Mouse (Mus musculus) CH12.LX (cell line): ENCODE measurements around the gene Gm19684. TPM values are rescaled to one million over a fixed set of nuclear protein-coding genes. Genes with fewer than 3 reads are reported as not detected.
"Not testable (repeated sequence)": the region's sequence is repeated elsewhere in the genome, so short reads cannot be mapped to it uniquely, and the experiment has no call there.

Experiments used
- DNase-seq: peaks from one replicate; pipeline ENCODE4 v3.0.0-alpha.2; 2013; ENCODE audit errors: extremely low read depth
- H3K27ac ChIP-seq: 2 replicates; pipeline ENCODE4 v1.5.1; 2012; ENCODE audit warnings: low read depth, mild to moderate bottlenecking, control low read depth, moderate library complexity; ENCODE audit not compliant: insufficient read depth
- H3K27me3 ChIP-seq: replicated peaks from 2 replicates; pipeline ENCODE3; 2012; ENCODE audit warnings: inconsistent platforms
- H3K36me3 ChIP-seq, 2 experiments: replicated peaks in 1 of 2; 2 replicates each; pipeline versions ENCODE3 to v1.6.1; 2012; ENCODE audit warnings: inconsistent platforms in 1 of 2, low read length in 1 of 2, mild to moderate bottlenecking in 1 of 2, mixed read lengths in 1 of 2, moderate library complexity in 1 of 2; ENCODE audit not compliant: control insufficient read depth in 1 of 2, insufficient read depth in 1 of 2
- H3K4me1 ChIP-seq, 2 experiments: 2 replicates each; pipeline ENCODE4 v1.6.1; 2012; ENCODE audit warnings: inconsistent platforms in 1 of 2, moderate library complexity in 1 of 2; ENCODE audit not compliant: insufficient read depth in 2 of 2, control insufficient read depth in 1 of 2
- H3K4me2 ChIP-seq: 2 replicates; pipeline ENCODE4 v1.6.1; 2012; ENCODE audit warnings: low read depth, mild to moderate bottlenecking, control low read depth; ENCODE audit not compliant: poor library complexity, insufficient read depth, severe bottlenecking
- H3K4me3 ChIP-seq, 3 experiments: fragments of 150-350 bp in 1 of 3; sonication (generic) in 1 of 3; replicated peaks in 1 of 3; 2 replicates each; pipeline versions ENCODE3 to v1.5.1; 2011 to 2012; ENCODE audit warnings: low read depth in 2 of 3, low read length in 2 of 3, mild to moderate bottlenecking in 2 of 3, moderate library complexity in 2 of 3, control low read depth in 1 of 3, improper control_type of control experiment in 1 of 3, inconsistent platforms in 1 of 3, mixed read lengths in 1 of 3; ENCODE audit not compliant: poor library complexity in 1 of 3
- H3K79me2 ChIP-seq: replicated peaks from 2 replicates; pipeline ENCODE4 v1.6.1; 2012; ENCODE audit warnings: mild to moderate bottlenecking, moderate library complexity; ENCODE audit not compliant: control insufficient read depth, poor library complexity, insufficient read depth, severe bottlenecking; ENCODE audit errors: extremely low read depth
- H3K9ac ChIP-seq: 2 replicates; pipeline ENCODE4 v1.6.1; 2012; ENCODE audit warnings: low read depth, mild to moderate bottlenecking, control low read depth, moderate library complexity; ENCODE audit not compliant: insufficient read depth
- H3K9me3 ChIP-seq: replicated peaks from 2 replicates; pipeline ENCODE3; 2012; ENCODE audit warnings: low read length, inconsistent platforms, mixed read lengths
- NELFE ChIP-seq: IDR thresholded peaks from 2 replicates; pipeline ENCODE4 v1.6.1; 2011; ENCODE audit warnings: low read depth, low read length, improper control_type of control experiment
- POLR2A ChIP-seq: IDR thresholded peaks from 2 replicates; pipeline ENCODE4 v1.6.1; 2011; ENCODE audit warnings: low read depth, mild to moderate bottlenecking, improper control_type of control experiment, low read length
- dilution Hi-C: fragments of 300-500 bp; cut with MboI; formaldehyde crosslinking; loops from 2 replicates; pipeline ENCODE4 v1.14.3; 2020; ENCODE audit warnings: low sequenced_read_pairs; ENCODE audit not compliant: extremely low pct_unique_long_range_greater_than_20kb, extremely low pct_ligation_motif_present
- in situ Hi-C: fragments of 300-500 bp; cut with MboI; formaldehyde crosslinking; loops from 3 replicates; pipeline ENCODE4 v1.14.3; 2019; ENCODE audit warnings: low sequenced_read_pairs, low pct_ligation_motif_present, low pct_unique_long_range_greater_than_20kb, mixed read lengths
- polyA plus RNA-seq: library from polyadenylated mRNA; unstranded; fragments of >175 nt; gene quantifications from 2 replicates; pipeline ENCODE4 v1.2.1, GENCODE M21; 2012; ENCODE audit warnings: low read depth; ENCODE audit not compliant: insufficient read length
- total RNA-seq, 2 experiments: library from RNA; depleted of rRNA; stranded (reverse); fragments of 300-350 nt in 1 of 2; fragments of >200 nt in 1 of 2; gene quantifications; 2 replicates each; pipeline ENCODE4 v1.2.3; 2012 to 2014

Gene Gm19684
- total RNA-seq (2012; rRNA removed) (0.34 and 0.55 TPM in 2 replicates), total RNA-seq (2014; rRNA removed) (0.35 TPM in 1 of 2 replicates, not detected in the other), polyA plus RNA-seq (0.87 and 0.93 TPM in 2 replicates)

- H3K36me3 ChIP-seq, H3K4me2 ChIP-seq, in situ Hi-C loops, H3K9me3 ChIP-seq, H3K79me2 ChIP-seq, dilution Hi-C loops, H3K27ac ChIP-seq, H3K27me3 ChIP-seq: not testable (repeated sequence)
- peak; percentile 46 for DNase-seq
- TF ChIP-seq POLR2A: peak; percentile 50; the same call in 1 of the 2 replicates
- peak; percentile 31; the same call in 1 of the 2 replicates for TF ChIP-seq NELFE
- H3K4me1 ChIP-seq: peaks cover 4 to 13% of the 10 kb centered on the region in 2 experiments; a peak in 2 of 4 replicates
- peak within 1 kb of the TSS; percentile 78 for H3K9ac ChIP-seq
- peak within 1 kb of the TSS; percentile 34 to 57 (median 47) for H3K4me3 ChIP-seq
Measured at GRCm38 (mm10) chr17:36121352-36122020, at the start of gene Gm19684. Gene Gm19684, plus strand, starts transcription at chr17:36121678.

GRCm38 (mm10) chr17:36081901-36082300 lies 39.6 kb upstream of the Gm19684 start:
- H3K4me3 ChIP-seq, DNase-seq, H3K36me3 ChIP-seq, H3K4me2 ChIP-seq, dilution Hi-C loops, H3K27ac ChIP-seq, H3K79me2 ChIP-seq, H3K9ac ChIP-seq, H3K9me3 ChIP-seq, H3K27me3 ChIP-seq, H3K4me1 ChIP-seq: not testable (repeated sequence)
- in situ Hi-C loops: loop anchor here (10.0 kb wide), 1 partner anchor 757 kb away; the partner anchor contains the start of gene H2-Q1

- dilution Hi-C loops, H3K4me2 ChIP-seq, H3K9ac ChIP-seq: not testable (repeated sequence)
Measured at GRCm38 (mm10) chr17:36082519-36083232, 38.8 kb upstream of the Gm19684 start.

More at GRCm38 (mm10) chr17:36082519-36083232, 38.8 kb upstream of the Gm19684 start:
- not testable (repeated sequence) for H3K4me1 ChIP-seq, H3K36me3 ChIP-seq, H3K79me2 ChIP-seq, H3K4me3 ChIP-seq, DNase-seq, H3K9me3 ChIP-seq, H3K27ac ChIP-seq
- peaks cover 11% of the 10 kb centered on the region for H3K27me3 ChIP-seq
- in situ Hi-C loops: loop anchor here (10.0 kb wide), 1 partner anchor 758 kb away; the partner anchor contains the start of gene H2-Q1
